Mouse (Mus musculus) spleen, adult 2 months (tissue): ENCODE data around the gene Ucma.

Experiments
- CTCF ChIP-seq: fragments of 200-500 bp; IDR thresholded peaks from 2 replicates; pipeline ENCODE4 v1.5.1; 2011; ENCODE audit warnings: mild to moderate bottlenecking, inconsistent platforms; ENCODE audit not compliant: insufficient read depth, insufficient read length, insufficient replicate concordance; ENCODE audit errors: extremely low read depth
- POLR2A ChIP-seq: fragments of 200-500 bp; IDR thresholded peaks from 2 replicates; pipeline ENCODE4 v1.6.1; 2011; ENCODE audit warnings: low read depth, low read length, inconsistent platforms

DNA sequence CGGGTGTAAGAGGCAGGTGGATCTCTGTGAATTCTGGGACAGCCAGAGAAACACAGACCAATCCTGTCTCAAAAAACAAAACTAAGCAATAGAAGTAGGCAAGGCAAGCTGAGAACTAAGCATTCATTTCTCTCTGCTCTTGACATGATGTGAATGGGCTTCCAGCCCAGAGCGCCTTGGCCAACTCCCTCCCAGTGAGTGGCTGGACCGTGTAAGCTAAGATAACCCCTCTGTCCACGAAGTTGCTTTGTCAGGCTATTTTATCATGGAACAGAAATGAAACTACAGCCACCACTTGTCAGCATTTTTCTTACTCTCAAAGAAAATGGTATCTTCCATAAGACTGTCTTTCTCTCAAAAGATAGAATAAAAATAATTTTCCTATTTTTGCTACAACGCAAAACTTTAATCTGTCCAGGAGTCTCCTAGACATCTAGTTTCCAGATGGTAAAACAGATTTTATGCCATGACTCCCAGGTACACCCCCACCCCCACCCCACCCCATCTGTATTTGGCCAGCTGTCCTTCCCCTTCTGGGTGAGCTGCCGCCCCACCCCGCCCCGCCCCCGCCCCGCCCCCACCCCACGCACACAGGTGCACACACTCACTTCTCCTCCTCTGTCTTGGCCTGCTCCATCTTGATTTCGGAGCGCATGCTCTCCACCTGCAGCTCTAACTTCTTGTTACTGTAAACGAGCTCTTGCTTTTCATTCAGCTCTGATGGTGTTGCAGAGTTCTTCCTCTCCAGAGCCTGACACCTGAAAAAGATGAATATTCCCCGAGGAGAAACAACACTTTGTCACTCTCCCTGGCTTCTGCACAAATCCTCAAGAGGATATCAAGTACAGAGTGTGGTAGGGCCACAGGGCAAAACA lies 57.9 kb downstream of the Ucma start:
- no peak for TF ChIP-seq POLR2A
- TF ChIP-seq CTCF: no peak
